Mouse (Mus musculus): Measurements from ENCODE around the gene Sgk1. TPM values are rescaled to one million over a fixed set of nuclear protein-coding genes. Genes with fewer than 3 reads are reported as not detected.

The Sgk1 gene
- polyA plus RNA-seq (2015; fragmentation: Nextera tagmentation; extraction: Ambion mirVana): 18.9 and 28.5 TPM in 2 replicates

DNA sequence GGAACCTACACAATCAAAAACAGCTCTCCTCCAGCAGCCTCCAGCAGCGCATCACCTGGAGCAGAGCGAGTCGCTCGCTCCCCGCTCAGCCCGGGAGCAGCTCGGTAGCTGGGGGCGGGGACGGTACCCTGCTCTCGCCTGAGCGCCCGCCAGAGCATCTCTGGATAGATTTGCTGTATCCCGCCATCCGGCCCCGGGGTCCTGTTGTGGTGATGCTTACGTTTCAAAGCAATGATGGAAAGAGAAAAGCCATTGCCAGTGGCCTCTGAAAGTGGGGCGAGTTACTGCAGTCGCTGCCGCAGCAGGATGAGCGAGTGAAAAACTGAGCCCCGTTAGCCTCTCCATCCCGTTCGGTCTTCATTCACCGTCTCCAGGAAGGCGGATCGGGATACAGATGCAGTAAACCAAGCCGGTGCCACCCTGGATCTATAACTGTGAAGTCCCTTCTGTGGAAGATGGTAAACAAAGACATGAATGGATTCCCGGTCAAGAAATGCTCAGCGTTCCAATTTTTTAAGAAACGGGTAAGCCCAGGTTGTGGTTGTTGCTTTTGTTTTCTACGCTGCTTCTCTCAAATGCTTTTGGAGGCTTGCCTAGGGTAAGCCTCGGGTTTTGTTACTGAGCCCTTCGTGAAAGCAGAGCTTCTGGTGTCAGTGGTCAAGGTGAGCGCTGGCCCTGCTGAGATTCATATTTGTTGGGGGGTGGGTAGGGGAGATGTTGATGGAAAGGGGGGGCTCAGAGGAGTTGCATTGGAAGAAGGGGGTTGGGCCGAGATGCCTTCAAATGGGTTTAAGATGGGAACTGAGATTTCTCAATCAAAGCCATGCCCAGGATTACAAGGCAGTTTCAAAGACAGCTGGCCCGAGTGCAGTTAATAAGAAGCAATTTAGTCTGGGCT lies at the start of gene Sgk1:
Gene Sgk1 (plus strand): TSS at position 1 of the 898 bp plus-strand sequence.

Other genes with a start within 250 kb of the Sgk1 start
- gene 4930444G20Rik, start 185.9 kb downstream of the Sgk1 start, polyA plus RNA-seq (2015; fragmentation: Nextera tagmentation; extraction: Ambion mirVana): not detected in 2 replicates

Measured in urinary bladder, postnatal 0 days (tissue).